Mouse (Mus musculus): ENCODE data around the gene Fastk. TPM values are rescaled to one million over a fixed set of nuclear protein-coding genes. Genes with fewer than 3 reads are reported as not detected.
A peak's percentile ranks its signal among the peaks of the same experiment; 100 is the strongest.

Gene Fastk
- total and polyA plus RNA-seq, 3 experiments, result 93.4 to 335 (median 108) TPM

DNA sequence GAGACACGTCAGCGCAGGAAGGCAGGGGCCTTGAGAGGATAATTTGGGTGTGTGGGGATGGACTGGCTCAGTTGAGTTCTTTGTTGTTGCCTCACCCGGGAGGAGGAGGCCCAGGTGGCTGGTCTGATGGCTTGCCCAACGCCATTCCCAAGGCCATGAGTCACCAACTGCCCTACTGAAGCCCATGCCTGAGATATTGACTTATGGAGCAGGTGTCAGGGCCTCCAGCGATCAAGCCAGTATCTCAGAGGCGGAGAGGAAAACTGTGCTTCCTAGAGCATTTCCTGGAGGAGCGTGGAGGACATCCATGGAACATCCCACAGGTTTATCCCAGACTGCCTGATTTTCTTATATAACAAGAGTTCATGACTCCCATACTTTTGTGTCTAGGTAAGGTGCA, 52.4 kb downstream of the Fastk start:
- peak; percentile 40 for DNase-seq

DNA sequence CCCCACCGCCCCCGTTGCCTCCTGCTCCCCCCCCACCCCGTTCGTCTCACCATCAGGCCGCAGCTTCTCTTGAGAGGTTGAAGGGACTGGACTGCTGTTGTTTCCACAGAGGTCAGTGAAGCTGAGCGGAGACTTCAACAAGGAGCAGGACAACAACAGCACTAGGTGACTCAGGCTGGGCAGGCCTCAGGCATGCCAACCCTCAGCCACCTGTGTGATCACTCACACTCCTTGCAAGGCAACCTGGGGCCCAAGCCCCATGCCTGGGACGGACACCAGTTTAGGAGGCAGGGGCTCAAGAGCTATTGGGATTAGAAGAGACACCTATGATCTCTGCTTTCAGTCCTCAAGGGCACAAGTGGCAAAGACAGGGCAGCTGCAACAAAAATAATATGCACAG, 53.2 kb downstream of the Fastk start, which contains the start of gene Atg9b:
TSS of gene Atg9b (minus strand) at position 280 of the 400 bp plus-strand sequence.
- no peak for DNase-seq

DNA sequence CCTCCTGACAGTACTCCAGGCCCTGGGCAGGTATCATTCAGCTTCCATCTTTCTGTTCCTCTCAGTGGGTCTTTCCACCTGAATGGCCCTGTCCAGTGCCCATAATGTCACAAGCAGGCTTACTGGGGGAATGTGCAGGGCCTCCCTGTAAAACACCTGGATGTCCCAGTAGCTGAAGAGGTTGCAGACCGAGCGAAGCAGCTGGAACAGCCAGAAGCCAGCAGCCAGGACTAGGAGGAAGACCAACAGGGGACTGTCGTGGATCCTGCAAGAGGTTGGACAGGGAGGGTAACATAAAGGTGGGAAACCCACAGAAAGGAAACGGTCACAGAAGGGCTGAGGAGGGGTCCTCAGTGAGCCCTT, 55.4 kb downstream of the Fastk start:
- no peak for DNase-seq

- DNase-seq, result peak; percentile 38
Observed at GRCm38 (mm10) chr5:24389011-24389657, 56.0 kb downstream of the Fastk start.

Other genes with a start within 250 kb of the Fastk start
- gene Kcnh2, start 93.7 kb downstream of the Fastk start, total RNA-seq (2021), result 10 to 100 TPM; 12.3 to 26.4 TPM
- 75.2 and 99.5 TPM in 2 replicates for gene Kcnh2, start 93.7 kb downstream of the Fastk start, polyA plus RNA-seq (2012; rRNA removed)
- 10 to 100 TPM in 1 of 2 experiments, 1 to 10 TPM in 1; 8.5 to 13.6 TPM for gene Nos3, start 80.5 kb downstream of the Fastk start, total RNA-seq (2021)
- 22.1 and 33.1 TPM in 2 replicates for gene Nos3, start 80.5 kb downstream of the Fastk start, polyA plus RNA-seq (2012; rRNA removed)
- gene Atg9b, start 53.1 kb downstream of the Fastk start, total RNA-seq (2021), result 1 to 10 TPM; 1.5 to 1.7 TPM
- 7.5 and 11.6 TPM in 2 replicates for gene Atg9b, start 53.1 kb downstream of the Fastk start, polyA plus RNA-seq (2012; rRNA removed)
- gene Abcb8, start 51.6 kb downstream of the Fastk start, total RNA-seq (2021), result 10 to 100 TPM; 63.6 to 69.8 TPM
- gene Abcb8, start 51.6 kb downstream of the Fastk start, polyA plus RNA-seq (2012; rRNA removed), result 165 and 174 TPM in 2 replicates
- under 1 TPM in 1 of 2 experiments, not detected in 1; 0.48 TPM for gene Asic3, start 31.9 kb downstream of the Fastk start, total RNA-seq (2021)
- 0.74 and 1.2 TPM in 2 replicates for gene Asic3, start 31.9 kb downstream of the Fastk start, polyA plus RNA-seq (2012; rRNA removed)
- 10 to 100 TPM; 40.7 to 47.9 TPM for gene Cdk5, start 21.8 kb downstream of the Fastk start, total RNA-seq (2021)
- gene Cdk5, start 21.8 kb downstream of the Fastk start, polyA plus RNA-seq (2012; rRNA removed), result 60.2 and 63.3 TPM in 2 replicates
- gene Slc4a2, start 21.4 kb downstream of the Fastk start, total RNA-seq (2021), result 10 to 100 TPM; 58.4 to 63.2 TPM
- gene Slc4a2, start 21.4 kb downstream of the Fastk start, polyA plus RNA-seq (2012; rRNA removed), result 65.9 and 74.0 TPM in 2 replicates
- 10 to 100 TPM; 16.7 to 20.5 TPM for gene Tmub1, start 2.6 kb upstream of the Fastk start, total RNA-seq (2021)
- 86.7 and 94.5 TPM in 2 replicates for gene Tmub1, start 2.6 kb upstream of the Fastk start, polyA plus RNA-seq (2012; rRNA removed)
- 10 to 100 TPM; 78.8 to 89.8 TPM for gene Agap3, start 6.9 kb upstream of the Fastk start, total RNA-seq (2021)
- gene Agap3, start 6.9 kb upstream of the Fastk start, polyA plus RNA-seq (2012; rRNA removed), result 96.5 and 106 TPM in 2 replicates
- not detected for gene Gbx1, start 81.9 kb upstream of the Fastk start, total RNA-seq (2021)
- not detected in 2 replicates for gene Gbx1, start 81.9 kb upstream of the Fastk start, polyA plus RNA-seq (2012; rRNA removed)
- not detected for gene Asb10, start 95.7 kb upstream of the Fastk start, total RNA-seq (2021)
- 0.30 and 0.76 TPM in 2 replicates for gene Asb10, start 95.7 kb upstream of the Fastk start, polyA plus RNA-seq (2012; rRNA removed)
- not detected for gene 4931409K22Rik, start 111.5 kb upstream of the Fastk start, total RNA-seq (2021)
- gene 4931409K22Rik, start 111.5 kb upstream of the Fastk start, polyA plus RNA-seq (2012; rRNA removed), result not detected in 2 replicates
- 10 to 100 TPM; 72.0 TPM for gene Abcf2, start 132.2 kb upstream of the Fastk start, total RNA-seq (2021)
- 66.9 and 82.4 TPM in 2 replicates for gene Abcf2, start 132.2 kb upstream of the Fastk start, polyA plus RNA-seq (2012; rRNA removed)
- gene Chpf2, start 141.5 kb upstream of the Fastk start, total RNA-seq (2021), result 10 to 100 TPM; 37.9 to 49.7 TPM
- gene Chpf2, start 141.5 kb upstream of the Fastk start, polyA plus RNA-seq (2012; rRNA removed), result 60.0 and 76.6 TPM in 2 replicates
- gene Smarcd3, start 179.1 kb upstream of the Fastk start, total RNA-seq (2021), result 10 to 100 TPM; 14.2 to 25.0 TPM
- 53.1 and 71.3 TPM in 2 replicates for gene Smarcd3, start 179.1 kb upstream of the Fastk start, polyA plus RNA-seq (2012; rRNA removed)
- gene Nub1, start 240.2 kb upstream of the Fastk start, total RNA-seq (2021), result 10 to 100 TPM; 60.7 to 64.1 TPM
- gene Nub1, start 240.2 kb upstream of the Fastk start, polyA plus RNA-seq (2012; rRNA removed), result 46.4 and 55.5 TPM in 2 replicates